Mouse (Mus musculus): ENCODE measurements at regions not wholly inside any gene's neighbourhood (a gene's known extent, or its start where the extent isn't known, plus 50 kb on each side); places are given as distances from the start of the nearest gene placed in this dataset.

- DNase-seq (ENCODE audit: low spot score) = no peak
Observed at GRCm38 (mm10) chr5:49909483-49909882, 149.3 kb downstream of the Adgra3 start.

DNA sequence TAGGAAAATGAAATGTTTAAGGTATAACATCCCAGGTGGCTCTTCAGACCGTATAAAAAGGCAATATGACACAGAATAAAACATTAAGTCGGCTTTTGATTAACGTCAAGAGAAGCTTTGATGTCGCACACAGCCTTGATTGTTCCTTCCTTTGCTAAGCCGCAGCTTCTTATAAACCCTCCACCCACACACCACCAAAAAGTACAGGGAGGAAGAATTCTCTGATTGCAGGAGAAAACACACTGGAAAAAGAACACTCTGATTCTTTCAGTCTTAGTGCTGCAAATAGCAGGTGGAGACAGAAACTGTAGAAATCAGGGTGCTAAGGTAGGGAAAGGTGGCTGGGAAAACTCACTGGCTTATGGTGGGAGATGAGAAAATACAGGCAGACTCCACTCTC is 162.7 kb downstream of the Adgra3 start:
- no peak for DNase-seq (ENCODE audit: low spot score)

GRCm38 (mm10) chr5:49880383-49880782 is 178.4 kb downstream of the Adgra3 start:
- no peak for DNase-seq (ENCODE audit: low spot score)

- DNase-seq (ENCODE audit: low spot score) = peak; percentile 45
Observed at GRCm38 (mm10) chr5:49876240-49876639, 182.6 kb downstream of the Adgra3 start.

- no peak for DNase-seq (ENCODE audit: low spot score)
Observed at GRCm38 (mm10) chr5:49857202-49857601, 201.6 kb downstream of the Adgra3 start.

GRCm38 (mm10) chr5:49856036-49856435 is 202.8 kb downstream of the Adgra3 start:
- no peak for DNase-seq (ENCODE audit: low spot score)

DNA sequence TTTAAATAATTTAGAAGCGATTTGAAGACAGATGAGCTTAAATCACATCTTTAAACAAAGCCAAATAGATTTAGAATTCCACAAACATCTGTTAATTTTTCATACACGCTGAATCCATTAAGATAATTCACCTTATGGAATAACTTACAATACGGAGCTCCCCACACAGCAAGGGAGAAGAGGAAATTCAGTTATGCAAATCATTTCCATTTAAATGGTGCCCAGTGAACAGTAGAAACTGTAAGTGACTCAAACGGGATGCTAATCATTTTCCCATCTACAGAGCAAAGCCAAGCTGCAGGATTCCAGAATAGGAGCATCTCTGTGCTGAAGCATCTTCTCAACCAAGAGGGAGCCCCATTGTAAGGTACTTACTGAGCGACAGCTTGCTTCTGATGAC is 210.1 kb downstream of the Adgra3 start:
- DNase-seq (ENCODE audit: low spot score) = no peak

DNA sequence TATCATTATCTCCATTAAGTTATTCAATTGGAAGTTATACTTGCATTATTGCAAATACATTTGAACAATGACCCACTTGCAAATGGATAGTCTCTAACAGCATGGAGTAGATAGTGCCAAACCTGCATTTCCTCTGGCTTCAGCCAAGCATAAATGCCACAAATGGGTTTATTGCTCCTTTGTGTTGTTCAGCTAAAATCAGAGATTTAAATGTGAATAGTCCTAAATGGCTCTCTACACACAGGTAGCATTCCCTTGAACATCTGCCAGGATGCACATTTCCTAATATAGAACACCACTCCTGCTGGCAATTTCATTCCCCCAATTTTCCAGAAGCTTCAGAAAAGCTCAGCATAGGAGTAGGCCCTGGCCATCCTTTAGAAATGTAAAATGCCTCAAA is 210.6 kb downstream of the Adgra3 start:
- no peak for DNase-seq (ENCODE audit: low spot score)

GRCm38 (mm10) chr5:49818832-49819231 is 240.0 kb downstream of the Adgra3 start:
- peak; percentile 10 for DNase-seq (ENCODE audit: low spot score)

- no peak for DNase-seq (ENCODE audit: low spot score)
Observed at GRCm38 (mm10) chr5:49816751-49817150, 242.1 kb downstream of the Adgra3 start.

GRCm38 (mm10) chr5:49813335-49813734 is 245.5 kb downstream of the Adgra3 start:
- no peak for DNase-seq (ENCODE audit: low spot score)

DNA sequence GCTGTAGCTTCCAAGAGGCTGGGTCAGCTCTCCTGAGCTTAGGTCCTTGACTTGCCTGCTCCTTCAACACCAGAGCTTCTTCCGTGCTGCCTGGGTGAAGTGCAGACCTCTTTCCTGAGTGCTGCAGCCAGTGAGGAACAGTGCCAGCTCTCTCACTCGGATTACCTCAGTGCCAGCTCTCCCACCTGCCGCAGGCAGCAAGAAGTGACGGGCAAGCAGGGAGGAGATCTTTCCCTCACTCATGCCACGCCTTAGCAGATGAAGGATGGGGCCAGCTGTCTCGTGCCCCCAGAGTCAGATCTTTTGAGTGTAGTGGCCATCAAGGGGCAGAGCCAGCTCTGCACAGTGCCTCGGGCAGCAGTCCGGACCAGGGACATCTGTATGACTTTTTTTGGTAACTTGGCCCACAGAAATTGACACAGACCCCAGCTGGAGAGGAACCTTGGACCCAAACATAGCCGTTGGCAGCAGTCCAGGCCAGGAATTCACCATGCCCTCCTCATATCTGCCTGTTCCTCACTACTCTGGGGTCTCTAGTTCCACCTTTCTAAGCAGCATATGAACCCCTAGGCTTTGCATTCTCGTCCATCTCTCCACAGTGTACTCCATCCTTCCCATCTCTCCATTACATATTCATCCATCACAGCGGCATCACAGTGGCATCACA is 263.9 kb upstream of the Kcnip4 start:
- DNase-seq (ENCODE audit: low spot score) = no peak

DNA sequence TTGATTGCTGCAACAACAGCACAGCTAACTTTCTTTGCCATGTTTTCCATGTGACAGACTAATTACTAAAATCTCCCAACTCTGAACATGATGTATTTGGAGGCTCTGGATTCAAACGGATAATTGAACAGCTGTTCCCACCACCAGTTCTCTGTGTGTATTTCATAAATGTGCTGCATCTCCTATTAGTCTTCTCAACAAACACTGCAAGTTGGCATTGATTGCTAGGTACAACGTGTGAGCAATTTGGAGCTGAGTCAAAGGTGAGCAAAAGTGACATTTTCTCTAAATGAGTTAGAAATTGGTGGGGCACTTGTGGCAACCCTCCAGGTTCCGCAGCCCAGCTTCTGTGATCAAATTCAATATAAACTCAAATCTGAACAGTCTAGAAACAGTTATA is 259.0 kb upstream of the Kcnip4 start:
- no peak for DNase-seq (ENCODE audit: low spot score)

DNA sequence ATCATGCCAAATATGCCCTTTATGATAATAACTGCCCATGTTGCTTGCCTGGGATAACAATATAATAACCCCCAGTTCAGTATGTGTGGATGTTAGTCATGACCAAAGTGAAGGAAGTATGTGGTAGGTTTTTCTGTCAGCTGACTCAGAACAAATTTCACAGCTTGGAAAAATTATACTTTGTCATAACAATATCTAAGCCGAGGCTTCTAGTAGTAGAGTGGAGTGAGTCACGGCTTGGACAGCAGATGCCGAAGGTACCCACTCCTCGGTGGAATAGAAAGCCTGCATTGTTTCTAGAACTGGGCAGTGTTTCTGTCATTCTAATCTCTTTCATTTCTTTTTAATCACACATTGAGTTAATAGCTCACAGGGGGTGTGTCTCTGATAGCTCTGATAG is 236.3 kb upstream of the Kcnip4 start:
- DNase-seq (ENCODE audit: low spot score) = no peak

DNA sequence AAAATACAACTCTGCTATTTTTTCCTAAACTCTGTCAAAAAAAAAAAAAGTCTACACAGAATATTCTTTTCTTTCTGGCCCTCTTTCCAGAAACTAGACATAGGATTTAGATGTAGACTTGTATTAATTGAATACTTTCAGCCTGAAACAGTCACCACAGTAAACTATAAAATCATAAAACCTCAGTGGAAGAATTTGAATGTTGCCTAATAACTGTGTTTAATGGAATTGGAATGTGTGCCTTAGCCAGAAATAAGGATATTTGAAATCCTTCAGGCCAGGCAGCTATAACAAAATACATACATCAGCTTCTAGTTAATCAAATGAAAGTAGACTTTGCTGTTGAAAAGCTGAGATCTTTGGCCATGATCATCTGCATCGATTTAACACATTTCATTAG is 230.8 kb upstream of the Kcnip4 start:
- DNase-seq (ENCODE audit: low spot score) = no peak

- DNase-seq (ENCODE audit: low spot score) = no peak
Observed at GRCm38 (mm10) chr5:49712607-49713006, 187.9 kb upstream of the Kcnip4 start.

- DNase-seq (ENCODE audit: low spot score) = no peak
Observed at GRCm38 (mm10) chr5:49682156-49682555, 157.4 kb upstream of the Kcnip4 start.

DNA sequence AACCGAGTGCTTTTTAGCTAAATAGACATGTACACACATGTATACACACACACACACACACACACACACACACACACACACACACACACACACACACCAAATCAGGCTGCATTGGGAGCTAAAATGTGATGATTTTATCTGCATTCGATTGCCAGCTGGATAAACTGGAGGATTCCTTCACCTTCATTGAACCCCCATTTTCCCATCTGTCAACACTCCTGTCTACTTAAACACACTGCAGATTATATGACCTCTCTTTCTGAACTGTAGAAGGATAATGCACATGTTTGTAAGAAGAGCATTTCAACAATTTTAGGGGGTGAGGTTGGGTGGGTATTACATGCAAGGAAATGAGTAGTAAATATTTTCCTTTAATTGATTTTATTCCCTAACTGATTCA is 156.8 kb upstream of the Kcnip4 start:
- no peak for DNase-seq (ENCODE audit: low spot score)

GRCm38 (mm10) chr5:49675885-49676284 is 151.2 kb upstream of the Kcnip4 start:
- no peak for DNase-seq (ENCODE audit: low spot score)

- no peak for DNase-seq (ENCODE audit: low spot score)
Observed at GRCm38 (mm10) chr5:49665196-49665595, 140.5 kb upstream of the Kcnip4 start.

DNA sequence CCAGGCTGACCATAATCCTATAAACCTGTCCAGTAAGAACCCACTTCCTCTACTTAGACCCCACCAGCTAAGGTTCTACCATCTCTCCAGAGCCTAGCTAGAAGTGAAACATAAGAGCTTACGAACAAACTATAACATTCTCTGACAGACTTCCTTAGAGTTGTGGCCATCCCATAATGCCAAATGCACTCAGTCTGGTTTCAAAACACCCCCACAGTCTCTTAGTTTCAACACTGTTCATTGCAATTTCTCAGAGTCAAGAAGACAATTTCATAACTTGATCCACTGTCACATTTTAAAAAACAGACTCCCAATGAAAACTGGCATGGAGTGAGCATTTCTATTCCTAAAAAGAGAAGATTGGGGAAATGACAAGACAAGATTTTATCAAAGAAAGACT is 139.2 kb upstream of the Kcnip4 start:
- no peak for DNase-seq (ENCODE audit: low spot score)

- no peak for DNase-seq (ENCODE audit: low spot score)
Observed at GRCm38 (mm10) chr5:49662096-49662495, 137.4 kb upstream of the Kcnip4 start.

DNA sequence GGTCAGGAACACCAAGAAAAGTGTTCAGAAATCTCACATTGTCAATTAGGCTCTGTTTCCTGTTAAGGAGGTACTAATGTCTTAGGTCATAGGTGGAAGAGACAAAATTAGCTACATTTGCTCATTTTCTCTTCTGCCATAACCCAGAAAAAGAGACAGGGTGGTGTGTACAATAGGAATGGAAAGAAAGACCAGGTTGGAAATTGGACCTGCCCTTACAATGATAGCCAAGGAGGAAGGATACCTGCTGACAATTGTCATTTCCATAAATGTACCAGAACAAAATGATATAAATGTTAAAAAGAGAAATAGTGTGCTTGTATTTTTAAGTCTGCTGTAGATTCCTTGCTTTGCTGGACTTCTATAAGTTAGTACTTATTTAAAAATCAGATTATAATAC is 135.9 kb upstream of the Kcnip4 start:
- no peak for DNase-seq (ENCODE audit: low spot score)

DNA sequence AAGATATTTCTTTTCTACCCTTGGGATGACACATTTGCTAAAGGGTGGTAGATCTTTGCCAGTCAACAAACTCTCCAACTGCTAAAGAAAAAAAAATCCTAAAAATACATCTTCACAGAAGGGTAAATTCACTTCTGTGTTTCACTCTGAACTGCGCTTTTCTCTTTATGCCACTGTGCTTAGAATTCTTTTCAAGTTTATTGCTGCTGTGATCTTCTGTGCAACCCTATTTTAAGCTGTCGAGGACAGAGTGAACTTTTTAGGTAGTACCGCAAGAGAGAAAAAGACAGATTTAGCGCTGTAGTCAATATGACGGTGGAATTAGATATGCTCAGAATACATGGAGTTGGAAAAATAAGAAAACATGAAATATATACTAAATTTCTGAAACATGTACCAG is 126.2 kb upstream of the Kcnip4 start:
- DNase-seq (ENCODE audit: low spot score) = no peak

DNA sequence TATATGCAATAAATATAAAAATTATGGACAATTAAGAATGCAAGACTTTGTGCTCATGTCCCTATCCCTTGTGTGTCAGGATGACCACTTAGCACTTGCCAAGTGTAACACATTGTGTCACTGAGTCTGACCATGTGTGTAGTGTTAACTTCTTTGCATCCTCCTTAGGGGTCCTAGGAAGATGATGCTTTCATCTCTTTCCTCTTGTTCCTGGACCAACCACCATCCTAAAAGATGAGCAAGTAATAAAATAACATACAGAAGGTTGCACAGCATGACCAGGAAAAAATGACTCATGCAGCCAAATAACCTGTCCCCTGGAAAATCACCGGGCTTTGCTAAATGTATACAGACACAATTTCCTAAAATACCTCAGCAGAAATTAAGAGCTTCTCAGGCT is 121.1 kb upstream of the Kcnip4 start:
- no peak for DNase-seq (ENCODE audit: low spot score)
